Mouse (Mus musculus) lung, adult 2 months (tissue): Measurements from ENCODE around the gene Rhebl1.

Experiments used
- CTCF ChIP-seq: fragments of 200-500 bp; IDR thresholded peaks from 2 replicates; pipeline ENCODE4 v1.5.1; 2011; ENCODE audit warnings: mild to moderate bottlenecking, low read length, control low read depth; ENCODE audit not compliant: insufficient read depth
- POLR2A ChIP-seq: fragments of 200-500 bp; IDR thresholded peaks from 2 replicates; pipeline ENCODE4 v1.6.1; 2011; ENCODE audit warnings: low read depth, mild to moderate bottlenecking, control low read depth, low read length, borderline replicate concordance; ENCODE audit errors: extremely low read depth

DNA sequence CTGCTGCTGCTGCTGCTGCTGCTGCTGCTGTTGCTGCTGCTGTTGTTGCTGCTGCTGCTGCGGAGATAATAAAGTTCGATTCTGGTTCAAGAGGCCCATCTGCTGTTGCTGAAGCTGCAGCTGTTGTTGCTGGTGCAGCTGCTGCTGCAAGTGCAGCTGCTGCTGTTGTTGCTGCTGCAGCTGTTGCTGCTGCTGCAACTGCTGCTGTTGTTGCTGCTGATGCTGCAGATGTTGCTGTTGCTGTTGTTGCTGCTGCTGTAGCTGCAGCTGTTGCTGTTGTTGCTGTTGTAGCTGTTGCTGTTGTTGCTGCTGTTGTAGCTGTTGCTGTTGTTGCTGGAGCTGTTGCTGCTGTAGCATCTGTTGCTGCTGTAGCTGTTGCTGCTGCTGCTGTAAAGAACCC lies 49.2 kb downstream of the Rhebl1 start:
- TF ChIP-seq CTCF = no peak
- no peak for TF ChIP-seq POLR2A
